Mouse (Mus musculus): ENCODE measurements around the gene Ncoa6. TPM values are rescaled to one million over a fixed set of nuclear protein-coding genes. Genes with fewer than 3 reads are reported as not detected.

The Ncoa6 gene
- total and polyA plus RNA-seq, 2 experiments from 2014 or later = 11.4 to 41.9 TPM

- DNase-seq (ENCODE audit: low spot score) (no peak), ATAC-seq (ENCODE audit: insufficient read depth, low read depth) (no peak)
- Histone ChIP-seq H3K9ac (replicated peaks; ENCODE audit: low read depth, low read length) (no peak overlapping the region), H3K4me2 (ENCODE audit: low read depth, low read length) (no peak overlapping the region), H3K27ac (ENCODE audit: low read depth) (no peak overlapping the region), H3K4me1 (ENCODE audit: control insufficient read depth, insufficient read depth) (peaks cover 5% of the 10 kb centered on the region), H3K4me3 (ENCODE audit: low read depth, low read length) (no peak overlapping the region), H3K9me3 (replicated peaks; ENCODE audit: control insufficient read depth, low read length) (no peaks in the 10 kb centered on the region), H3K36me3 (replicated peaks; ENCODE audit: control insufficient read depth, insufficient read depth, low read length) (no peaks in the 10 kb centered on the region), H3K27me3 (ENCODE audit: control insufficient read depth, insufficient read depth, low read length) (peaks cover 17% of the 10 kb centered on the region)
- TF ChIP-seq CTCF (IDR thresholded peaks at IDR 0.05; ENCODE audit: low read depth) = no peak
- TF ChIP-seq EP300 (IDR thresholded peaks at IDR 0.05; ENCODE audit: low read depth) = no peak
- WGBS = 55% methylated on average over 5 of the region's 5 CpGs
Measured at GRCm38 (mm10) chr2:155513543-155513942, 39.8 kb upstream of the Ncoa6 start.

GRCm38 (mm10) chr2:155512479-155512878, 38.8 kb upstream of the Ncoa6 start:
- WGBS = 52% methylated on average over 4 of the region's 4 CpGs
- H3K4me3 ChIP-seq (ENCODE audit: low read depth, low read length) = no peak overlapping the region
- H3K27ac ChIP-seq (ENCODE audit: low read depth) = no peak overlapping the region

GRCm38 (mm10) chr2:155507721-155508470, 34.2 kb upstream of the Ncoa6 start:
- no peak for TF ChIP-seq EP300 (IDR thresholded peaks at IDR 0.05; ENCODE audit: low read depth)
- no peak for TF ChIP-seq CTCF (IDR thresholded peaks at IDR 0.05; ENCODE audit: low read depth)
- DNase-seq (ENCODE audit: low spot score) (no peak), ATAC-seq (ENCODE audit: insufficient read depth, low read depth) (no peak)
- no peak overlapping the region for H3K4me3 ChIP-seq (ENCODE audit: low read depth, low read length)
- H3K27me3 ChIP-seq (ENCODE audit: control insufficient read depth, insufficient read depth, low read length) = no peaks in the 10 kb centered on the region
- no peak overlapping the region for H3K27ac ChIP-seq (ENCODE audit: low read depth)
- H3K9me3 ChIP-seq (replicated peaks; ENCODE audit: control insufficient read depth, low read length) = no peaks in the 10 kb centered on the region
- H3K36me3 ChIP-seq (replicated peaks; ENCODE audit: control insufficient read depth, insufficient read depth, low read length) = no peaks in the 10 kb centered on the region
- H3K4me1 ChIP-seq (ENCODE audit: control insufficient read depth, insufficient read depth) = no peaks in the 10 kb centered on the region
- WGBS = 40% methylated on average over 10 of the region's 10 CpGs
- H3K9ac ChIP-seq (replicated peaks; ENCODE audit: low read depth, low read length) = no peak overlapping the region
- no peak overlapping the region for H3K4me2 ChIP-seq (ENCODE audit: low read depth, low read length)

More at GRCm38 (mm10) chr2:155512479-155512878, 38.8 kb upstream of the Ncoa6 start:
- Histone ChIP-seq H3K4me1 (ENCODE audit: control insufficient read depth, insufficient read depth) (peaks cover 4% of the 10 kb centered on the region; the same call in 1 of the 2 replicates), H3K27me3 (ENCODE audit: control insufficient read depth, insufficient read depth, low read length) (peaks cover 17% of the 10 kb centered on the region), H3K36me3 (replicated peaks; ENCODE audit: control insufficient read depth, insufficient read depth, low read length) (no peaks in the 10 kb centered on the region), H3K9me3 (replicated peaks; ENCODE audit: control insufficient read depth, low read length) (no peaks in the 10 kb centered on the region), H3K4me2 (ENCODE audit: low read depth, low read length) (no peak overlapping the region), H3K9ac (replicated peaks; ENCODE audit: low read depth, low read length) (no peak overlapping the region)
- TF ChIP-seq CTCF (IDR thresholded peaks at IDR 0.05; ENCODE audit: low read depth) (peak; percentile 72), EP300 (IDR thresholded peaks at IDR 0.05; ENCODE audit: low read depth) (no peak)
- ATAC-seq (ENCODE audit: insufficient read depth, low read depth) = 0 out of 2 replicates have a peak, but pooled peaks have one; percentile 47
- DNase-seq (ENCODE audit: low spot score) = no peak

GRCm38 (mm10) chr2:155505811-155506210, 32.1 kb upstream of the Ncoa6 start:
- WGBS = 84% methylated on average over 9 of the region's 9 CpGs
- Histone ChIP-seq H3K27ac (ENCODE audit: low read depth) (no peak overlapping the region), H3K27me3 (ENCODE audit: control insufficient read depth, insufficient read depth, low read length) (no peaks in the 10 kb centered on the region), H3K9me3 (replicated peaks; ENCODE audit: control insufficient read depth, low read length) (no peaks in the 10 kb centered on the region), H3K36me3 (replicated peaks; ENCODE audit: control insufficient read depth, insufficient read depth, low read length) (no peaks in the 10 kb centered on the region), H3K4me1 (ENCODE audit: control insufficient read depth, insufficient read depth) (no peaks in the 10 kb centered on the region), H3K9ac (replicated peaks; ENCODE audit: low read depth, low read length) (no peak overlapping the region), H3K4me3 (ENCODE audit: low read depth, low read length) (no peak overlapping the region), H3K4me2 (ENCODE audit: low read depth, low read length) (no peak overlapping the region)
- ATAC-seq (ENCODE audit: insufficient read depth, low read depth) (no peak), DNase-seq (ENCODE audit: low spot score) (no peak)
- no peak for TF ChIP-seq CTCF (IDR thresholded peaks at IDR 0.05; ENCODE audit: low read depth)
- no peak for TF ChIP-seq EP300 (IDR thresholded peaks at IDR 0.05; ENCODE audit: low read depth)

- WGBS = 56% methylated on average over 13 of the region's 13 CpGs
- no peaks in the 10 kb centered on the region for H3K36me3 ChIP-seq (replicated peaks; ENCODE audit: control insufficient read depth, insufficient read depth, low read length)
- no peak overlapping the region for H3K4me2 ChIP-seq (ENCODE audit: low read depth, low read length)
- H3K27me3 ChIP-seq (ENCODE audit: control insufficient read depth, insufficient read depth, low read length) = no peaks in the 10 kb centered on the region
- no peak for TF ChIP-seq CTCF (IDR thresholded peaks at IDR 0.05; ENCODE audit: low read depth)
- no peak for TF ChIP-seq EP300 (IDR thresholded peaks at IDR 0.05; ENCODE audit: low read depth)
- DNase-seq (ENCODE audit: low spot score) (no peak), ATAC-seq (ENCODE audit: insufficient read depth, low read depth) (no peak)
- H3K4me3 ChIP-seq (ENCODE audit: low read depth, low read length) = no peak overlapping the region
- H3K27ac ChIP-seq (ENCODE audit: low read depth) = no peak overlapping the region
- H3K9me3 ChIP-seq (replicated peaks; ENCODE audit: control insufficient read depth, low read length) = no peaks in the 10 kb centered on the region
- H3K4me1 ChIP-seq (ENCODE audit: control insufficient read depth, insufficient read depth) = no peaks in the 10 kb centered on the region
- H3K9ac ChIP-seq (replicated peaks; ENCODE audit: low read depth, low read length) = no peak overlapping the region
Measured at GRCm38 (mm10) chr2:155504440-155505355, 31.0 kb upstream of the Ncoa6 start.
